Mouse (Mus musculus) hindbrain, embryonic 12.5 days (tissue): ENCODE measurements around the gene Naip2. TPM values are rescaled to one million over a fixed set of nuclear protein-coding genes. Genes with fewer than 3 reads are reported as not detected.
"Not testable (repeated sequence)": the region's sequence is repeated elsewhere in the genome, so short reads cannot be mapped to it uniquely, and the experiment has no call there.

Source experiments
- ATAC-seq: fragments of 200-750 bp; cut with Nextera tagmentation; 2 replicates; pipeline ENCODE4 v1.8.0; 2017; ENCODE audit warnings: moderate TSS enrichment; ENCODE audit not compliant: low FRiP score
- H3K27ac ChIP-seq: fragments of 300-500 bp; sonication (generic); 2 replicates; pipeline ENCODE4 v1.5.1; 2016; ENCODE audit warnings: mild to moderate bottlenecking
- H3K27me3 ChIP-seq: fragments of 300-500 bp; sonication (generic); 2 replicates; pipeline ENCODE4 v1.6.1; 2016; ENCODE audit warnings: mild to moderate bottlenecking
- H3K36me3 ChIP-seq: fragments of 300-500 bp; sonication (generic); 2 replicates; pipeline ENCODE4 v1.6.1; 2016; ENCODE audit warnings: mild to moderate bottlenecking
- H3K4me1 ChIP-seq: fragments of 300-500 bp; sonication (generic); 2 replicates; pipeline ENCODE4 v1.6.1; 2016
- H3K4me2 ChIP-seq: fragments of 300-500 bp; sonication (generic); replicated peaks from 2 replicates; pipeline ENCODE4 v1.6.1; 2016; ENCODE audit warnings: mild to moderate bottlenecking
- H3K4me3 ChIP-seq: fragments of 300-500 bp; sonication (generic); 2 replicates; pipeline ENCODE4 v1.5.1; 2016; ENCODE audit warnings: mild to moderate bottlenecking
- H3K9ac ChIP-seq: fragments of 300-500 bp; sonication (generic); 2 replicates; pipeline ENCODE4 v1.6.1; 2016; ENCODE audit warnings: mild to moderate bottlenecking, moderate library complexity
- H3K9me3 ChIP-seq: fragments of 300-500 bp; sonication (generic); replicated peaks from 2 replicates; pipeline ENCODE4 v1.6.1; 2016; ENCODE audit warnings: mild to moderate bottlenecking
- WGBS: fragments of 180-500 bp; shearing (Covaris S2); methylation state at CpG from one replicate; pipeline ENCODE4 v1.1.7; 2016; 5-methylcytosine and 5-hydroxymethylcytosine counted together
- polyA plus RNA-seq: library from polyadenylated mRNA; unstranded; fragments of >200 nt; fragmentation: Nextera tagmentation; extraction: Ambion mirVana; gene quantifications from 2 replicates; pipeline ENCODE4 v1.2.1, GENCODE M21; 2016

Naip2 gene
- polyA plus RNA-seq = 0.18 and 0.34 TPM in 2 replicates

- H3K4me3 ChIP-seq, H3K4me1 ChIP-seq, H3K36me3 ChIP-seq, H3K27ac ChIP-seq, H3K4me2 ChIP-seq, H3K9me3 ChIP-seq, H3K27me3 ChIP-seq, ATAC-seq, H3K9ac ChIP-seq: not testable (repeated sequence)
- 75% methylated on average over 3 of the region's 3 CpGs for WGBS
Measured at GRCm38 (mm10) chr13:100201659-100202333, at the start of gene Naip2. Gene Naip2, minus strand, starts transcription at chr13:100202092.

DNA sequence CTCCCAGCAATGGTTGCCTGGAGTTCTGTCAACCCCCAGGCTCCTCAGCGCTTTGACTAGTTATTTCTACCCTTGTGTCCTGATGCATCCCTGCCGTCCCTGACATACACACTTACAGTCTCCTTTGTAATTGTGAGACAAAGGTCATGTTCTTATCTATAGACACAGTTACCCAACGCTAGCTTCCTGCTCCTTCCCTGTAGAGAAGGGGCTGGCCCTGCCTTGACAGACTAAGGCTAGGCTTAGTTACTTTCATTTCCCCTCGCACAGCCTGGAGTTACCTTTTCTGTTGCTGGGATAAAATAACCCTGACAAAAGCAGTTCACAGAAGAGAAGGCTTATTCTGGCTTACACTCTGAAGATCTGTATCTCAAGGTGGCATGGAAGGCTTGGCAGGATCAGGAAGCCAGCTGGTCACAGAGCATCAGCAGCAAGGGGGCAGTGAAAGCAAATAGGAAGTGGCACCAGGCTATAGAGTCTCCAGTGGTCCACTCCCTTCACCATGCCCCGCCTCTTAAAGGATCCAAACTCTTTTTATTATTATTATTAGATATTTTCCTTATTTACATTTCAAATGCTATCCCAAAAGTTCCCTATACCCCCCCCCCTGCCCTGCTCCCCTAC is 45.1 kb upstream of the Naip2 start:
- not testable (repeated sequence) for H3K4me1 ChIP-seq, H3K9ac ChIP-seq, H3K4me3 ChIP-seq, H3K27ac ChIP-seq, H3K36me3 ChIP-seq, H3K27me3 ChIP-seq, ATAC-seq, H3K9me3 ChIP-seq, H3K4me2 ChIP-seq
- WGBS = 73% methylated on average over 5 of the region's 5 CpGs

GRCm38 (mm10) chr13:100246223-100246622 is 44.3 kb upstream of the Naip2 start, which contains the start of gene Naip5:
Gene Naip5, minus strand, starts transcription at chr13:100246323.
- not testable (repeated sequence) for H3K4me2 ChIP-seq, H3K4me3 ChIP-seq, H3K27me3 ChIP-seq, ATAC-seq, H3K9ac ChIP-seq, H3K4me1 ChIP-seq, H3K27ac ChIP-seq, H3K9me3 ChIP-seq, H3K36me3 ChIP-seq
- 75% methylated on average over 4 of the region's 4 CpGs for WGBS

GRCm38 (mm10) chr13:100243702-100244101 is 41.8 kb upstream of the Naip2 start:
- H3K36me3 ChIP-seq = no peaks in the 10 kb centered on the region
- H3K4me1 ChIP-seq = no peaks in the 10 kb centered on the region
- peak; percentile 38 for ATAC-seq
- no peak overlapping the region for H3K27ac ChIP-seq
- H3K9me3 ChIP-seq = no peaks in the 10 kb centered on the region
- no peak overlapping the region for H3K4me2 ChIP-seq
- H3K4me3 ChIP-seq = no peak overlapping the region
- no peak overlapping the region for H3K9ac ChIP-seq
- no peaks in the 10 kb centered on the region for H3K27me3 ChIP-seq

DNA sequence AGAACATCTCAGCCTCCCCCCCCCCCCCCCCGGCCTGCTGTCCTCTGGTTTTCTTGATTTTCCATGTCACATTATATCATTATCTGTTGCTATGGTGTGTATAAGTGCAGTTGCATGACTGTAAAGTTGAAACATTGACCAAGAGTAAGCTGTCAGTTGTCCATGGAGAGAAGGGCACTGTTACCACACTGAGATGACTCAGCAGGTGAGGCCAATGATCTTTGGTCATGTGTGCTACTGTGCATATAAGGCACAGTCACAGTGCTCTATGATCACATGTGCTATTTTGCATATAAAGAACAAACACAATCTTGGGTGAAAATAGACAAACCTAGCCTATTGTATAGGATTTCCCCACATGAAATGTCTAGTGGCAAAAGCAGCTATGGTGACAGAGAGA is 11.8 kb upstream of the Naip2 start:
- not testable (repeated sequence) for H3K9ac ChIP-seq, H3K4me2 ChIP-seq, ATAC-seq, H3K27me3 ChIP-seq, H3K36me3 ChIP-seq, H3K4me3 ChIP-seq, H3K9me3 ChIP-seq, H3K4me1 ChIP-seq, H3K27ac ChIP-seq
- 78% methylated on average over 1 of the region's 1 CpGs for WGBS

- no peak overlapping the region for H3K4me3 ChIP-seq
- ATAC-seq = no peak
- H3K9me3 ChIP-seq = no peaks in the 10 kb centered on the region
- H3K27ac ChIP-seq = no peak overlapping the region
- H3K27me3 ChIP-seq = no peaks in the 10 kb centered on the region
- 33% methylated on average over 8 of the region's 8 CpGs for WGBS
- no peaks in the 10 kb centered on the region for H3K36me3 ChIP-seq
- H3K4me2 ChIP-seq = no peak overlapping the region
- H3K4me1 ChIP-seq = no peaks in the 10 kb centered on the region
- no peak overlapping the region for H3K9ac ChIP-seq
Measured at GRCm38 (mm10) chr13:100210540-100210939, 8.6 kb upstream of the Naip2 start.

GRCm38 (mm10) chr13:100203319-100203718 is 1.4 kb upstream of the Naip2 start:
- Histone ChIP-seq H3K4me2 (no peak overlapping the region), H3K9ac (no peak overlapping the region), H3K36me3 (no peaks in the 10 kb centered on the region), H3K27ac (no peak overlapping the region), H3K9me3 (no peaks in the 10 kb centered on the region), H3K27me3 (no peaks in the 10 kb centered on the region), H3K4me1 (no peaks in the 10 kb centered on the region), H3K4me3 (no peak overlapping the region)
- ATAC-seq = no peak
- 88% methylated on average over 1 of the region's 1 CpGs for WGBS

DNA sequence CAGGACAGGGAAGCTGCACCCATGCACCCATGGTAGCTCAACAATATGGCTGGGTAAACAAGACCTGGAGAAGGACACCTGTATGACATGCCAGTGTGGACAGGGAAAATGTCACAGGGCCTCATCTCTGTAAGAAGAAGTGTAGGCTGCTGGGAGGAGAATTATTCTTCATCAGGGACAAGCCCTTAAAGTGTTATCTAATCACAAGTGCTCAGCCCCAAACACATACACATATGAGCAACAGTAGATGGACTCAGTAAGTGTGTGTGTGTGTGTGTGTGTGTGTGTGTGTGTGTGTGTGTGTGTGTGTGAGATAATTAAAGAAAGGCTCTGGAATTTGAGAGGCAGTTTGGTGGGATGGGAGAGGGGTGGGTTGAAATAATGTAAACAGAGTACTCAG is 1.1 kb downstream of the Naip2 start:
- Histone ChIP-seq H3K9ac (no peak overlapping the region), H3K27ac (no peak overlapping the region), H3K9me3 (no peaks in the 10 kb centered on the region), H3K27me3 (no peaks in the 10 kb centered on the region), H3K4me3 (no peak overlapping the region), H3K4me1 (no peaks in the 10 kb centered on the region), H3K4me2 (no peak overlapping the region), H3K36me3 (no peaks in the 10 kb centered on the region)
- no peak for ATAC-seq

DNA sequence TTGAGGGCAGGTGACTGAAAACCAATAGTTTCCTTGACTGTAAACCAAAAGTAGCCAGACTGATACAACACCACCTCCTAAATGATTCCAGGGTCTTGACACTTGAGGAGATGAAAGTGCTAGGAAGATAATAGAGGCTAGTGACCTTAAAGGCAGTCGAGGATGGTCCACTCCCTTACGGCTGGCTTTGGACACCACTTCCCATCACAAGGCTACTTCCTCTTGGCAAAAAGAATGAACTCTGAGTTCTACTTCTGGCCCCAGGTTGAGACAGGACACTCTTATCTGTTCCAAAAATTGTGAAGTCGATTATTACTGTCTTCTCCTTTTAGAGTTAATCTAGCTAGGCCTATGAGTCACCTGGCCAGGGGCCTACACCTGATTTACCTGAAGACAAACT is 6.5 kb downstream of the Naip2 start:
- Histone ChIP-seq H3K27ac (no peak overlapping the region), H3K4me3 (no peak overlapping the region), H3K9ac (no peak overlapping the region), H3K36me3 (no peaks in the 10 kb centered on the region), H3K4me2 (no peak overlapping the region), H3K4me1 (no peaks in the 10 kb centered on the region), H3K9me3 (0 out of 2 replicates have a peak, but pooled peaks cover 3% of the 10 kb centered on the region), H3K27me3 (no peaks in the 10 kb centered on the region)
- WGBS = 83% methylated on average over 3 of the region's 3 CpGs
- no peak for ATAC-seq

DNA sequence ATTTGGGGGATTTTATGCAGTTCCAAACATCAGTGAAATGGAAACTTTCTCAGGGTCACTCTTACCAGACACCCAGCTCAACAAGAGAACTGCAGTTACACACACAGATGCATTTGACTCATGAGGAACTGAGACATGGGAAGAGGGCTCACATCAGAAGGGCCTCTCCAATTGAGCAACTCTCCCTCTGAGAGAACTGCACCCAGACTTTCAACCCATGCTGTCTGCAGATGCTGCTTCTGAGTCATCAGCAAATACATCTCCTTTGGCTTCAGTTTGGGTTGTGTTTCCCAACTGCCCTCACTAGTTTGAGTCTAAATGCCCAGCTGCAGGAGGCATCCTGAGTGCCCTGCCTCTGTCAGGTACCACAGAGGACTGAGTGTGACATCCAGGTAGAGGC is 18.8 kb downstream of the Naip2 start:
- not testable (repeated sequence) for H3K9me3 ChIP-seq, H3K27me3 ChIP-seq, H3K4me2 ChIP-seq, H3K36me3 ChIP-seq, H3K4me1 ChIP-seq, H3K27ac ChIP-seq, ATAC-seq, H3K4me3 ChIP-seq, H3K9ac ChIP-seq

GRCm38 (mm10) chr13:100174360-100174759 is 27.5 kb downstream of the Naip2 start:
- not testable (repeated sequence) for H3K4me1 ChIP-seq, H3K27me3 ChIP-seq, H3K4me3 ChIP-seq, H3K36me3 ChIP-seq, ATAC-seq, H3K27ac ChIP-seq, H3K9me3 ChIP-seq, H3K9ac ChIP-seq, H3K4me2 ChIP-seq
- WGBS = 92% methylated on average over 3 of the region's 5 CpGs

DNA sequence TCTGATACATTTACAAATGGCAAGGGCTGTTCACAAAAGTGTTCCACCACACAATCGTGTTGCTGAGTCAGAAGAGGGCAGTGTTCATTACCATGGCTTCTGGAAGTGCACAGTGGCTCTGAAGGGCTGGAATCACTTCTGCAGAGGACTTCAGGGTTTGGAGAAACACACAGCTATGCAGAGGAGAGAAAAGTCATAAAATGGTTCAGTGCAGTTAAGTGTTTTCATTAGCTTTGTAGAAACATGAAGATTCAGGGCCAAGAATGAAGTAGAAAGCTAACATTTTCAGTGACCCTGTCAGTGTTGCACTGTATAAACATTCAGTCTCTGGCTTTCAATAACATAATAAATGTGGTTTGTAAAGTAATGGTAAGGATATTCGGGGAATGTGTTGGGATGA is 35.5 kb downstream of the Naip2 start:
- ATAC-seq, H3K27ac ChIP-seq, H3K9me3 ChIP-seq, H3K9ac ChIP-seq, H3K4me1 ChIP-seq, H3K4me3 ChIP-seq, H3K4me2 ChIP-seq, H3K36me3 ChIP-seq, H3K27me3 ChIP-seq: not testable (repeated sequence)
- WGBS = 77% methylated on average over 2 of the region's 2 CpGs

DNA sequence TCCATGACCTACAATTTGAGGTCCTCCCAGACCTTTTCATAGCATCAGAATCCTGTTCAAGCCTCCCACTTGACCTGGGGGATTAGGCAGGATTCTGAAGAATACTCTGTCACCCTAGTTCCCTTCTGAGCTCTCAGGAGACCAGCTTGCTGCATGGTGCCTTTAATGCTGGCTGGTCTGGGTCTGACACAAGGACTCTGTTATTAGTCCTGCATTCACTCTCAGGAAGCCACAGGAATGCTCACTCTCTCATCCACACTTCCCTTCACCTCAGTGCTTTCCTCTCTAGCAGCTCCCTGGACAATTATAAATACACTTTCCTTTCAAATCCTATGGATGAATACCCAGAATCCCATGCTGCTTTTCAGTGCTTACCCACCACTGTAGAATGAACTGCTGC is 39.4 kb downstream of the Naip2 start:
- not testable (repeated sequence) for H3K9me3 ChIP-seq, H3K27me3 ChIP-seq, H3K4me3 ChIP-seq, H3K27ac ChIP-seq, ATAC-seq, H3K36me3 ChIP-seq, H3K4me2 ChIP-seq, H3K4me1 ChIP-seq, H3K9ac ChIP-seq
